ENCODE assay signal across 10 mouse cellular contexts in the genomic region with DNA sequence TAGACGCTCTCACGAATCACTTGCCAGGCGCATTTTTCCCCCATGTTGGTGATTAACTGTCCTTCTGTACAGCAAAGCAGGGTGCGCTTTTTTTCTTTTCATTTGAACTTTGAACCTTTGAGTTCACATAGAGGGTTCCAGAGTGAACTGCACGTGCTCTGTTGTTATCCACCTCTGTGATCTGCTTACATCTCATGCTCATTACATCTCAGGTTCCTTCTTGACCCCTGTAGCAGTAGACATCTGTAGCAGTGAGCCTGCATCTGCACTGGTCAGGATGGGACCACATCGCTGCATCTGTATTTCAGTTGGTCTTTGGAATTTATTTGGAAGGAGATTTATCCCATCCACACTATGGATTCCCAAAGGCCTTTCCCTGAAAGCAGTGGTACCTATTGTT.
DNase-seq lines count a peak whose midpoint lies in the region; ATAC-seq and TF ChIP-seq lines count a peak whose summit lies in the region.
"Had no signal": no experiment of that assay in that cellular context is flagged by ENCODE, and none has a peak within 500 bp of the region (broad histone marks: within the 10 kb centered on the region; RNA-seq: fewer than 3 reads in every experiment).

No protein-coding gene starts in this region.

- peaks cover 5% of the 10 kb centered on the region; the same call in 1 of the 2 replicates for H3K79me2 ChIP-seq in liver, adult 2 months (ENCODE audit: control insufficient read depth, insufficient read depth, low read length)

- H3K9me3 ChIP-seq in hindbrain, embryonic 11.5 days (ENCODE audit: control insufficient read depth, low read length): no peaks in the 10 kb centered on the region
- no peaks in the 10 kb centered on the region for H3K9me3 ChIP-seq in stomach, embryonic 16.5 days (replicated peaks; ENCODE audit: control insufficient read depth, low read length)

- no peaks in the 10 kb centered on the region for H3K27me3 ChIP-seq in liver, adult 2 months (ENCODE audit: control insufficient read depth, insufficient read depth, low read length)
- H3K27me3 ChIP-seq in hindbrain, embryonic 11.5 days (ENCODE audit: control insufficient read depth, insufficient read depth, low read length): no peaks in the 10 kb centered on the region
- H3K27me3 ChIP-seq in stomach, embryonic 16.5 days (ENCODE audit: control insufficient read depth, insufficient read depth, low read length): no peaks in the 10 kb centered on the region

- no peak overlapping the region for H3K9ac ChIP-seq in liver, adult 2 months (ENCODE audit: low read depth, low read length)
- H3K9ac ChIP-seq in hindbrain, embryonic 11.5 days (ENCODE audit: low read depth, low read length): 0 out of 2 replicates have a peak overlapping the region, but pooled peaks have one; percentile 23
- H3K9ac ChIP-seq in stomach, embryonic 16.5 days (ENCODE audit: low read length): no peak overlapping the region

- no peak overlapping the region for H3K27ac ChIP-seq in liver, adult 2 months (replicated peaks; ENCODE audit: insufficient read depth, low read depth, low read length)
- 0 out of 2 replicates have a peak overlapping the region, but pooled peaks have one; percentile 30 for H3K27ac ChIP-seq in hindbrain, embryonic 11.5 days (ENCODE audit: low read depth, low read length)
- peak overlapping the region; percentile 19; the same call in 1 of the 2 replicates for H3K27ac ChIP-seq in stomach, embryonic 16.5 days (ENCODE audit: low read length)

- no peaks in the 10 kb centered on the region; the same call in 1 of the 2 replicates for H3K4me1 ChIP-seq in liver, adult 2 months (ENCODE audit: control insufficient read depth, insufficient read depth, low read length)
- H3K4me1 ChIP-seq in hindbrain, embryonic 11.5 days (replicated peaks; ENCODE audit: control insufficient read depth, insufficient read depth, low read length): peaks cover 3% of the 10 kb centered on the region; the same call in 1 of the 2 replicates
- H3K4me1 ChIP-seq in stomach, embryonic 16.5 days (ENCODE audit: control insufficient read depth, insufficient read depth, low read length): peaks cover 7% of the 10 kb centered on the region

- WGBS in liver, adult 2 months: 84% methylated on average over 6 of the region's 6 CpGs
- 67% methylated on average over 6 of the region's 6 CpGs for WGBS in hindbrain, embryonic 11.5 days
- 59% methylated on average over 6 of the region's 6 CpGs for WGBS in stomach, embryonic 16.5 days

- no peak for ATAC-seq in hindbrain, embryonic 11.5 days (ENCODE audit: low FRiP score)
- no peak for ATAC-seq in stomach, embryonic 16.5 days (ENCODE audit: insufficient read depth, low FRiP score)

- peak overlapping the region; percentile 34 for H3K4me2 ChIP-seq in hindbrain, embryonic 11.5 days (replicated peaks; ENCODE audit: low read depth, low read length)
- peak overlapping the region; percentile 19; the same call in 1 of the 2 replicates for H3K4me2 ChIP-seq in stomach, embryonic 16.5 days (ENCODE audit: low read depth, low read length)

- no peak for TF ChIP-seq CTCF in liver, adult 2 months (IDR thresholded peaks at IDR 0.05; ENCODE audit: low read depth, low read length)

- no peaks in the 10 kb centered on the region for H3K36me3 ChIP-seq in liver, adult 2 months (ENCODE audit: control insufficient read depth, insufficient read depth, low read length)
- no peaks in the 10 kb centered on the region for H3K36me3 ChIP-seq in hindbrain, embryonic 11.5 days (ENCODE audit: control insufficient read depth, insufficient read depth, low read length)
- H3K36me3 ChIP-seq in stomach, embryonic 16.5 days (ENCODE audit: control insufficient read depth, insufficient read depth, low read length): no peaks in the 10 kb centered on the region

- no peak for TF ChIP-seq POLR2A in liver, adult 2 months (IDR thresholded peaks at IDR 0.05; ENCODE audit: extremely low read depth, insufficient read depth, low read length)

- DNase-seq in liver, adult 2 months (ENCODE audit: extremely low read depth, low read depth, low spot score): peak; percentile 47
- no peak for DNase-seq in liver
- DNase-seq in hindbrain, embryonic 11.5 days (ENCODE audit: low spot score): no peak
- DNase-seq in kidney, postnatal 36 days: peak; percentile 32 to 40
- DNase-seq in frontal cortex, adult 2 months (ENCODE audit: extremely low spot score in 1 of 2, low spot score in 1 of 2): no peak
- DNase-seq in left cerebral cortex, adult 11 months (ENCODE audit: low spot score): no peak
- DNase-seq in gastrocnemius, postnatal 25 days: no peak
- DNase-seq: left cerebral cortex, postnatal 4 days had no signal

- H3K4me3 ChIP-seq in liver, adult 2 months (ENCODE audit: insufficient read depth, low read depth, low read length): no peak overlapping the region
- H3K4me3 ChIP-seq in hindbrain, embryonic 11.5 days (ENCODE audit: low read depth, low read length): peak overlapping the region; percentile 43
- no peak overlapping the region for H3K4me3 ChIP-seq in stomach, embryonic 16.5 days (replicated peaks; ENCODE audit: low read length)
- H3K4me3 ChIP-seq: myocyte had no signal

Comparison
In these comparisons a context has a peak if more than half of its experiments do, and no peak if none do; other contexts are left out.
1. DNase-seq: peak in liver, adult 2 months (single experiment) and kidney, postnatal 36 days (2 of 2); none in liver (single experiment), hindbrain, embryonic 11.5 days (single experiment), frontal cortex, adult 2 months (0 of 2), left cerebral cortex, adult 11 months (single experiment) and gastrocnemius, postnatal 25 days (single experiment).